Mouse (Mus musculus) CD4-positive helper T cell, adult 2 months (primary cell): ENCODE measurements around the gene Ptprg.

Source experiments
- DNase-seq: peaks from one replicate; pipeline ENCODE4 v3.0.0-alpha.2; 2012; ENCODE audit warnings: low read depth, missing footprints, low spot score

The Ptprg gene

DNA sequence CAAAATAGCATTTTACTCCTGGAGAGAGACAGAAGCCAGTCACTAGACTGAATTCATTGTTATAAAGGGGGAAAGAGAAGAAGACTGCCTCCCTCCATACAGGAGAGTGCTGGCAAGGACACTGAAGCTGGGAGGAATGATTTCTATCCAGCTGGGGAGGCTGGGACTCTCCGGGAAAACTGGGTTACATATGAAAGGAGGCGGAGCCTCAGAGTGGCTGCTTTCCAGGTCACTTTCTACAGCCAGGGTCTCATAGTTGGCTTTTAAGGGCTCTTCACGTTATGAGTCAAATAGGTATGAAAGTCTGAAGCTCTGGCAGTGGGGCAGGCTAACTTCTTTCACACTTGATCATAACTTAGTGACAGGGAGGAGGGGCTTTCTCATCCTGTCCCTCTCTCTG, 129.1 kb downstream of the Ptprg start:
- DNase-seq = no peak

DNA sequence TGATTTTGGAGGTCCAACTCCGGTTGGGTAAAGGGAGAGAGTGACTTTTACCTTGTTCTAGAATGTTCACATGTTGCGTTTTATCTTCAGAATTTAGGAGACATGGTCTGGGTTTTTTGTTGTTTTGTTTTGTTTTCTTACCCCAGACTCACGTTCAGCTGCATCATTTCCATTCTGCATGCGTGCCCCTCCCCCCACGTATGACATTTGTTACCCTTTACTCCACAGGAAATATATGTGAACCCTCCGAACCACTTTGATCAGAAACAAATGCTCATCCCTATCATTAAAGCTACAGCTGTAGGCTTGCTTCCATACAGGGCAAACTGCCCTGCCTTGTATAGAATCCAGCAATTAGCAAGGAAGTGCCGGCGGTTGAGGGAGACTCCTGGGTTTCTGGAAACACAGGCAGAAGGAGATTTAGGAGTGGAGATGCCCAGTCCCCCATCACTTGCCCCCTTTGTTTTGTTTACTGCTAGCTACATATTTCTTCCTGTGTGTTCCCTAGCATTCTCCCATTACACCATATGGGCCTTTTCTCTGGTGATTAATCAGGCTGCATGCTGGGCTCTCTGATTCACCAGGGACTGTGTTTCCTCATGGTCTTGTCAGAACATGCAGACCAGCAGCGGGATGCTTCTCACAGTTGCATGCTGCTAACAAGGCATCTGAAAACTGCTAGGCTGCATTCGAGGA, 130.2 kb downstream of the Ptprg start:
- no peak for DNase-seq

DNA sequence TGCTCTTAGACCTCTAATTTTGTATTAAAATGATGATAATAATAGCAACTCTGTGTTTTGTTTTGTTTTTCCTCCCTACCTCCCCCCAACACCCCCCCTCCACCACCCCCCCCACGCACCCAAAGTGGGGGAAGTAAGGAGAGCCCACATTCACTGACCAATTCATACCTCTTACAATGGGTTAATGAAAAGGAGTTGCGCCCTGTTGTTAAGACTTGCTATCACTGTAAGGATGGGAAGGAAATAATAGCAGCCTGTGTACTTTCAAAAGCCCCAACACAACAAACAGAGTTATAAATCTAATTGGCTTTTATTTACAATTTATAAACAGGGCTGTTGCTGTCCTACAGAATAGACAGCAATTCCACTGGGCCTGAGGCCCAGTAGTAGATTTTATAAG, 130.8 kb downstream of the Ptprg start:
- DNase-seq = no peak

DNA sequence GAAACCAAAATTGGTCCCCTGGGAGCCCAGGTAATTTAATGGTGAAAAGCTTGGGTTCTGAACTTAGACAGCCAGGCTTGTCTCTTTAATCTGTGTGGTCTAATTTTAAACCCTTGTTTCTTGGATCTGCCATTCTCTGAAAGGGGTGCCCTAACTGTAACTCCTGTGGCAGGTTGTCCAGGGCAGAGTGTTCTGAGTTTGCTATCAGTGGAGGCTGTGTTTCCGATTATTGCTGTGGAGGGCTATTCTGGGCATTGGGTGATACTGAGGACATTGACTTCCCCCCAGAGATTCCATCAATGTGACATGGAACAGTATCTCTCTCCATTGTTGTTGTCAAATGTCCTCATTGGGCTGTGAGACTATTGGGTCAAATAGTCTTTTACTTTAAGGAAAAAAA, 134.2 kb downstream of the Ptprg start:
- no peak for DNase-seq

DNA sequence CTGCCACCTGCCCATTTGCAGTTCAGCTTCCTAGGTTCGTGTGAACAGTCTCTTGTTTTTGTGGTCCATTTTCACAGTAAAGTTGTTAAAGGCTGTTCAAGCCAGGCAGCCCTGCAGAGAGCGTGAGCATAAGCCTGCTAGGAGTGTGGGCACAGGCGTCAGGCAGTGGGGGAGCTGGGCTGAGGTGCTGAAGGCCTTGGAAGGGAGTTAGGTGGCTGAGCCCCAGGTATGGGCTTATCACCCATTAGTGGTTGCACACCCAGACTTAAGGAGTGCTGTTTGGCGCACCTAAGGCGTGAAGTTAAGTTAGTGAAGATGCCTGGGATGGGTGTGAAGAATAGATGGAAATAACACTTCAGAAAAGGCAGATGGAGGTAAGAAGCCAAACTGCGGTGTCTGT, 134.8 kb downstream of the Ptprg start:
- no peak for DNase-seq

DNA sequence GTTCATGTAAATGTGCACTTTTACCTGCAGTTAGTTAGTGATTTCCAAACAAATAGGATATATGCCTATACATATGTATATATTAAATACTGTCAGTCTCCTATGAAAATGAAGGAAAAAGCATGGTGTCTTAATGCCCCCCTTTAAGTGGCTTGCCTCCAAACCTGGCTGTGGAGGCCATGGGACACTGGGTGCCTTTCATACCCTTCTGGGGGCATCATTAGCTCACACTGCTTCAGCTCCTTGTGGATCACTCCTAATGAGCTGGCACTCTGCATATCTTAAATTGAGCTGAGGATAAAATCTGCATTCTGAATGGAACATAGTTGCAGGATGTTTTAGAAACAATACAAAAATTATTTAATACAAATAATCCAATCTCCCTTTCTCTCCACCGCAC, 136.7 kb downstream of the Ptprg start:
- no peak for DNase-seq

DNA sequence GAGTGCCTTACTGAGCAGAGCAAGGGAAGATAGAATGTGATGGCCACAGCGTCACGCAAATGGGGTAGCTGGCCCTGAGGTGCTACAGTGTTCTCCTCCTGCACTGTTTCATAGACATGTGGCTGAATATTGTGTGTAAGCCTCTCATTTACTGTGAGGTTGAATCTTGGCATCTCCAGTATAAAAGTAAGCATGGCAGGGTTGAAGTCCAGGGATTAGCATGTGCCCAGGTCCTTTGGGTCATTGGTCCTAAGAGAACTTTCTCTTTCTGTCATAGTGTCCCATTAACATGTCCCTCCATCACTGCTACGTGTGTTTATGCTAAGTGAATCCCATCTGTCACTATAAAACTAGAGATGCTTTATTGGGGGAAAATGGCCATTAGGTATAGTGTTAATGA, 138.2 kb downstream of the Ptprg start:
- no peak for DNase-seq

DNA sequence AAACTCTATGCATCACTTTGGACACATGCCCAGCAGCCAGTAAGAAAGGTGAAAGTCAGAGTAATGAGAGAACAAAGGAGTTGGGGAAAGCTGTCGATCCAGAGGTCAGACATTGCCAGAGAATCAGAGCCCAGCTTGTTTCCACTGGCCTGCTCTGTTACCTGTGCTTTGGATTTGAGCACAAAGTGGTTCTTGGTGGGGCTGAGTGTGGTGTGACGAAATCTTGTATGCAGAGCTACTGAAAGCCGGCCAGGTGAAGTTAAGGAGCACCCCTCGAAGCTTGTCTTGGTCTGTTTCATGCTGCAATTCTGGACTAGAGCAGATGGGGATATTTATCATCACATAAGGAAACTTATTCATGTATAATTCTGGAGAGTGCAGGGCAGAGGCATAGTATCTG, 145.5 kb downstream of the Ptprg start:
- DNase-seq = no peak

DNA sequence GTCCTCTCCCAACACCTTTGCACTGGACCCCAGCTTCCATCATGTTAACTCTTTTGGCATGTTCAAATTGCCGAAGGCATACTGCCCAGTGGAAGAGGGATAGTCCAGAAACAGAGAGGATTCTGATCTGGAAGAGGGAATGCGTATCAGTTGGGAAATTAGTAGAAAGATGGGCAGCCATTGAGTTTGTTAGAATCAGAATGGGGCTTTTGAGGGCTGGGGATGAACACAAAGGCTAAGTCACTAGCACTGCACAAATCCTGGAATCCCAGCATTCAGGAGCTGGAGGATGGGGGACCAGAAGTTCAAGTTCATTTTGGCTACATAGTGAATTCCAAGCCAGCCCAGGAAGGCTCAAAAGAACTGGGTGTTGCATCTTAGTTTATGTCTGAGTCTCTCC, 146.3 kb downstream of the Ptprg start:
- no peak for DNase-seq

DNA sequence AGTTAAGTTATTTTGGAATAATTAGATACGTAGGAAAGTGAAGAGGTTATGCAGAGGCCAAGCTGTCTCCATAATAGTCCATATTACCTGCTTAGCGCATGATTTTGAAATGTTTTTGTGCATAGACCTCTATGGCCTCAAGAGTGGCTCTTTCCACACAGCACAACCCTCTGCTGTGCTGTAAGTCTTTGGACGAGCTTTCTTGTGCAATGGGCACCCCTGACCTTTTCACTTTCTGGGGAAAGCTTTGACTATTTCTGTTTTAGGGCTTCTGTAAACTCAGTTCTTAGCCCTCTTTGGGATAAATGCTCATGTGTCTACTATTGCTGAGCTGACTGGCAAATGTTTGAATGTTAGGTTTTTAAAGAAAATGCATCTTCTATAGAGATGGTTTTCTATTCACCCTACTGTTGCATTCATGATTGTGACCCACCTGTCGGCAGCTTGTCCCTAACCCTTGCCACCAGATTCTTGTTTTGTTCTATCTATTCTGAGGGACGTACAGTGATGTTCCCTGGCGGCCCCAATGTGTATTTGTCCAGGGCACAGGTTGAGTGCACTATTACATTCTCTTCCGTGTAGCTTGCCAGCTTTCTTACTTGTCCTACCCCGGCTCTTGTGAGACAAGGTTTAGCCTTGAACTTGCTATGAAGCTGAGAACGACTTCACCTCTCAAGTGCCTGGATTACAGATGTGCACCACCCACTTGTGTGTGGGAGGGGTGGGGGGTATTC, 148.4 kb downstream of the Ptprg start:
- DNase-seq = no peak

DNA sequence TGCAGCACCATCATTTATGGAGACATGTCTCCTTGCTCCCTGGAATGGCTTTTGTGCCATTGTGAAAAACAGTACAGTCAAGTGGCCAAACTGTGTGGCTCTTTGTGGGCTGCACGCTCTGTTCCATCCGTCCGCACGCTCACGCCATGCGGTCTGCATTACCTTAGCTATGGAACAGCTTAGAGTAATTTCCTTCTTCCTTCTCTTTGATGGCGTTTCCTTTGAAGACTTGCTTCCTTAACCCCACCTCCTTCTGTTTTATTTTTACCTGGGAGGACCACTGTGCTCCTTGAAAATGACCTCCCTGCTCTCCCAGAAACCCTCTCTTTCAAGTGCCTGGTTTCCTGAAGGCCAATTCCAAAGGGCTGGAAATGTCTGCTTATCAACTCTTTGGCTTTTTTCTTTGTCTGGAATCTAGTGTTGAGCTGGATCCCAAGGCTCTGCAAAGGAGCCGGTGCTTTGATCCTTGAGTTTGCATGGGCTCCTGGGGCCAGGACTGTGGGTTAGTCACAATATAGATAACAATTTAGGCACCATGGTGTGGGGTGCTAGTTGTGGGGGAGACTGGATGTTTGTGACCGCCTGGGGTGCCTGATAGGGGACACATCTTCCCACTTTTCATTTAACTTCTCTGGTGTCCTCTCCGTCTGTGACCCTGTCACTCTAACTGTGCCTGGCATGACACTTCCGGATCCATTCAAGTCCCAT, 149.6 kb downstream of the Ptprg start:
- no peak for DNase-seq

DNA sequence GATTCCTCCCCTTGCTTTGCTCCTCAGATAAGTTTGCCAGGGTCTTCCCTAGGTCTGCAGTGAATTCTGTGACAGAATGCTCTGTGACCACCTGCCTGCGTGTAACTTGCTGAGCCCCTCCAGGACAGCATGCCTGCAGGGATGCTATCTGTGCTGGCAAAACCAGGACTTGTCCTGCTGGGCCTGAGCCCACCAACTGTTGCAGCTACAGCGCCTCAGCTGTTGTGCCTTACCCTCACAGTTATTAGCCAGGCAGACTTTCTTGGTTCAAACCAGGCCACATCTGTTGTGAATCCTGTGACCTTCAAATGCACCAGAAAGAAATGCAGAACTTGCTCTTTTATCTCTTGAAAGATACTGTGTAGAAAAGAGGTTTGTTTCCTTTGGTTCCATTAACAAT, 151.5 kb downstream of the Ptprg start:
- no peak for DNase-seq

DNA sequence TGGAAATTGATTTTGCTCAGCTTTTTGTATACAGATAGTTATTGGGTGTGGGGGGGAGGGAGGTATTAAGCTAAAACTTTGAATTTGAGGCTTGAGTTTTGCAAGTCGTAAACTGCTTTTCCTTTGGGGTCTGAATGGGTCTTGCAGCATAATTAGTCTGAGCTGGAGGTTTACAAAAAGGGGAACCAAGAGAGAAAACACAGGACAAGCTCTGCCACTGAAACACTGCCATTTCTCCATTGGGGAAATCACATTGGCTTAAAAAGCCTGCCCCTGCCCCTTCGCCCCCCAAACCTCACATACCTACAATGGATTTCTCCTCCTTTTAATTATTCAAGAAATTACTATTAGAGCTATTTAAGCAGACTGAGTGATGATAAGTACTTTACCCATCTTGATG, 156.0 kb downstream of the Ptprg start:
- no peak for DNase-seq

DNA sequence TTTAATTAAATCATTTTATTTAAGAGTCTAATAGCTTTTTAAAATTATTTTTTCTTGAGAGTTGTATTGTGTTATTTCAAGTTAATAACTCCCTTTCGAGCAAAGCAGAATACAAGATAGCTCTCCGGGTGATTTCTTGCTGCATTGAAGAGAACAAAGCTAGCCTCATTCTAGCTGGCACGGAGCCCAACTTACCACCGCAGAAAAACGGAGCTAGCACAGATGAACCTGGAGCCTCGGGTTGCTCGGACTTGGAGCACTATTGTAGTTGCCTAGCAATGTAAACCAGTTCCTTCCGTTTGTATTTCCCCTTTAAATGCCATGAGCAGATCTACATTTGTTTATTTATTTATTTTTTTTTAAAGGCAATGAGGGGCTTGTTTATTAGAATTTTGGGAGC, 156.5 kb downstream of the Ptprg start:
- no peak for DNase-seq

DNA sequence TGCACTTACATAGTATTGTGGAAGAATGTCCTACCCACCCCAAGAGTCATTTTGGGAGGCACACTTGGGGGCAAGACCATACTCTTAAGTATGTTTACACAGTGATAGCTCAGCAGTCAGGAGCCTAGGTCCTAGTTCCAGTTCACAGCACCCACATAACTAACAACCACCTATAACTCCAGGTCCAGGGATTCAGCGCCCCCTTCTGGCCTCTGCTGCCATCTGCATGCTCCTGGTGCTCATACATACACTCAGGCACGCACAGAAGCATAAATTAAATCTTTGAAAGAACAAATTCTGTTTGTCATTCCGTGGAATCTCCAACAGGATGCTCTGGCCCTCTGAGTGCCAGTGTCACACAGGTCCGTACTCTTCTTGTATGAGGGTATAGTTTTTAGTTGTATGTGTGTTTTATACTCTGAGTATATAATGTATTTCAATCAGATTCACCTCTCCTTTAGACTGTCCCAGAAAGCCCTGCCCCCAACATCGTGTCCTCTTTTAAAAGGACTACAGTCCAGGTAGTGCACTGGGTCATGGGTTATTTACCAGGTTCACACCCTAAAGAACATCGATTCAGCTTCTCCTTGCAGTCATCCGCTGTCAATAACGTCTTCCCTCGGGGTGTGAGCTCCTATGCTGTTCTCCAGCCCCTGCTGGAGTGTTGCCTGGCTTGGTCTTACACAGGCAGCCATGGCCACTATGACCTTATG, 157.2 kb downstream of the Ptprg start:
- DNase-seq = no peak

DNA sequence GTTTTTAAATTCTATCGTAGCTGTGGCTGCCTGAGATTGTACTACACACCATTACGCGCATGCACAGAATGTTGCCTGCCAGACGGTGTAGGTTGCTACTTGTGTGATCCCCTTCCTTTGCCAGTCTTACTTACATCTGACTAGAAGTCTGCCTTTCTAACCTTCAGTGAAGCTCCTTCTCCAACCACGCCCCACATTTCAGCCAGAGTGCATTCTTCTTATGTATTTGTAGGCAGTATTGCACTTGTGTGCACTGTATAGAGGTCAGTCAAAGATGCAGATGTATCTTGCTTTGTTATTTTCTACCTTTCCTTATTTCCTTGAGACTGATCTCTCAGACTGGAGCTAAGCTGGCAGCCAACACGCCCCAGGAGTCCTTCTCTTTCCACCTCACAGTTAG, 158.8 kb downstream of the Ptprg start:
- DNase-seq = no peak

DNA sequence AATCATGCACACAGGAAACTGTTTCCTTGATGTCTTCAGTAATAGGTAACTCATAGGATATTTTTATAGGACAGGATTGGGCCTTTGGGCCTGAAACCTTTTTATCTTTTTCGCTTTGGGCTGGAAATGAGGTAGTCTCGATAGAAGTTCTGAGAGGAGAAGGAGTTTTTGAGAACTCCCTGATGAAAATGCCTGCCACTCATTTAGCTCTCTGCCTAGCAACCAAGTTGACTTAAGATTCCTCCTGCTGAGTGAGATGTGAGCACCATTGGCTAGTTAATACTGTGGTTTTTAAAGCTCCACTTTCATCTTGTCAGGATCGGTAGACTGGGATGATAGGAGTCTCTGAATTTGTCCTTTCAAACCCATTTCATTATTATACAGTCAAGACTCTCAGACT, 162.9 kb downstream of the Ptprg start:
- DNase-seq = no peak

DNA sequence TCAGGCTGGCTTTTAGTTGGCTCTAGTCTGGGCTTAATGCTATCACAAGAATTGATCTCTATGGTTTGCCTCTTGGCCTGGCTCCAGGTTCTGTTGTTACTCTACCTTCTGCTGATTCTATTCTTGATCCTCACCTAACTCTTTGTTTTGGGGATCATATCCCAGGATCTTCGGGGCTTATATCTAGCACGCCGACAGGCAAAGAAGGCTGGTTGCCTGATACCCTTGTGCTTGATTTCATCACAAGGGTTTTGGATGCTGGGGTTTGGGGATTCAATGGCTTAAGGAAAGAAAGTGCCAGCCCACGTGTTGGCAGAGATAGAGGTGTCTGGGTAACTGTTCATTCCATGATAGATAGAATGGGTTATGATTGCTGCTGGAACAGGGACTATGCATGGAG, 164.9 kb downstream of the Ptprg start:
- DNase-seq = no peak

DNA sequence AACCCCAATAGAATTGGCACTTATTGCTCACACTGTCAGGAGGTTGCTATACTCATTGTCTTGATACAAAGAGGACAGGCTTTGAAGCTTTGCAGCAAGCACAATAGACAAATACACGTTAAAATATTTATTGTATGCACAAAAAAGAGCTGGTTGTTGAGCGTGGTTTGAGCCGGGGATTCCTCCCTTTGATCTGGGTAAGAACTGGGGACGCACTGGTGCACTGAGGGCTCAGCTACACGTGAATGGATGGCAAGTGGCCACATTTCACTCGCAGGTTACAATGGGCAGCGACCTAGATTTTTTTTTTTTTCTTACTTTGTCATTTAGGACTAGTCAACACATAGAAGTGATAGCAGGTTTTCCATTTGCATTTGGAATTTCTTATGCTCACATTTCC, 165.9 kb downstream of the Ptprg start:
- no peak for DNase-seq

DNA sequence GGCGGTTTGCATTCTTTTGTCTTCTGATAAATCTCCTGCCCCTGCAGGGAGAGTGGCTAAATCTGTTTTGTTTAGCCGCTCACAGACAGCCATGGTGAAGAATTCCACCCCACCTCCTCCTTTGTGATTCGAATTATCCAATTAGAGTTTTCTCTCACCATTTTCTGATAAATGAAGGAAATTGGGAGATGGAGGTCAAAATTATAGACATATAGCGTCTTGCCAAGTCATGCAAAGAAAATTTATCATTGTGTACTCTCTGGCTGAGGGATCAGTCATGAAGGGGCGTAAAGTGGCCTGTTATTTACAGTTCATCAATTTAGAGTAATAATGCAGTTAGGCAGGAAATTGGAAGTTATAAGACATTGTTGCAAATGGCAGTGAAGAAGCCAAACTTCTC, 168.8 kb downstream of the Ptprg start:
- DNase-seq = no peak

DNA sequence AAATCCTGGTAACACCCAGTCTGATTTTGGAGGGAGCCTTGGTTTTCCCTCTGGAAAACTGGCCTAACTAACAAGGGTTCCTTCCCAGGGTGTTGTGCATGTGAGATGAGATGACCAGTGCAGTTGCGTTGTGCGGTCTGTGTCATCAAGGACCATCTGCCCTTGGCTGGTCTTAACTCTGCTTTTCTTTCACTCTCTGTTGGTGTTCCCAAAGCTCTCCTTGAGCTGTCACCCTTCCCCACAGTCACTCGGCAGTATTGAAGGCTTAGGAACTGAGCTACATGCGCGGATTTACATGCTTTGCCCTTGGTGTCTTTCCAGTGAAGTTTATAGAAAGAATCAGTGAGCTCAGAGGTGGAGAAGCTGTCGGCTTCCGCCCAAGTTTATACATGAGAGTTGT, 170.5 kb downstream of the Ptprg start:
- no peak for DNase-seq

DNA sequence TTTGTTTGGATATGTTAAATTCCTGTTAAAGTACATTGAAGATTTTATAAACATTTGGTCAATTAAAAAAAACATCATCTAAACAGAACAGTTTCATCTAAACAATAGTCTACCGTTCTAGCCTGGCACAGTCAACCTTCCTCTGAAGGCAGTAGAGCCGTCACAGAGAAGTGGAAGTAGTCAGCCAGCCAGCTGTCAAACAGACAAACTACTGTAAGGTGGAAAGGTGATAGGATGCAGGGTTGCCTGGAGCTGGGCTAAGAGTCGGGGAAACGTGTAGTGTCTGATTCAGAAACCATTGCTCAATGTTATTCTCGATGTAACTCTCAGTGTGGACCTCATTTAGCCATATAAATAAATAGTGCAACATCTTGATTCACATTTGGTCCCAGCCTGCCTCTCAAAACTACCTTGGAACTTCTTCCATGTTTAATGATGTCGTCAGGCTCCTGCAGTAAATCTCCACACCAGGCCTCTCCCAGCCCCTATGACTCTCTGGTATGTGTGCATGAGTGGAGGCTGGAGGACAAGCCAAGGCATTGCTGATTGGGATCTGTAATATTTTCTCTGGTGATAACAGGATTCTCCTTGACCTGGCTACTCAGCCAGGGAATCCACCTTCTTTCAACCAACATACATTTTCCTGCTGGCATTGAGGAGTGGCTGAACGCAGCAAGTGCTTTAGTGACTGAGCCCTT, 178.0 kb downstream of the Ptprg start:
- no peak for DNase-seq
